Mouse (Mus musculus) fibroblast of lung, adult 2 months (primary cell): ENCODE data around the gene Map3k5.
"Not testable (repeated sequence)": the region's sequence is repeated elsewhere in the genome, so short reads cannot be mapped to it uniquely, and the experiment has no call there.

Experiments
- DNase-seq: peaks from one replicate; pipeline ENCODE4 v3.0.0-alpha.2; 2011; ENCODE audit warnings: low read depth

The Map3k5 gene

GRCm38 (mm10) chr10:19934384-19935294 is at the start of gene Map3k5:
TSS of gene Map3k5 (plus strand) at chr10:19934472.
- no peak for DNase-seq

GRCm38 (mm10) chr10:19886249-19886648 is 48.0 kb upstream of the Map3k5 start:
- no peak for DNase-seq

- no peak for DNase-seq
Observed at GRCm38 (mm10) chr10:19889908-19890307, 44.4 kb upstream of the Map3k5 start.

GRCm38 (mm10) chr10:19891686-19892085 is 42.6 kb upstream of the Map3k5 start:
- no peak for DNase-seq

- no peak for DNase-seq
Observed at GRCm38 (mm10) chr10:19893146-19893545, 41.1 kb upstream of the Map3k5 start.

GRCm38 (mm10) chr10:19893976-19894375 is 40.3 kb upstream of the Map3k5 start:
- no peak for DNase-seq

- DNase-seq = no peak
Observed at GRCm38 (mm10) chr10:19900191-19900590, 34.1 kb upstream of the Map3k5 start.

GRCm38 (mm10) chr10:19901992-19902391 is 32.3 kb upstream of the Map3k5 start:
- no peak for DNase-seq

- no peak for DNase-seq
Observed at GRCm38 (mm10) chr10:19904077-19904820, 30.0 kb upstream of the Map3k5 start.

- DNase-seq = peak; percentile 80
Observed at GRCm38 (mm10) chr10:19907246-19907804, 26.9 kb upstream of the Map3k5 start, which contains the start of gene Pex7. TSS of gene Pex7 (minus strand) at chr10:19907689.

- no peak for DNase-seq
Observed at GRCm38 (mm10) chr10:19908076-19908475, 26.2 kb upstream of the Map3k5 start.

- DNase-seq = no peak
Observed at GRCm38 (mm10) chr10:19910516-19910915, 23.8 kb upstream of the Map3k5 start.

- DNase-seq = no peak
Observed at GRCm38 (mm10) chr10:19911583-19911982, 22.7 kb upstream of the Map3k5 start.

GRCm38 (mm10) chr10:19913806-19914205 is 20.5 kb upstream of the Map3k5 start:
- DNase-seq = no peak

- DNase-seq = peak; percentile 56
Observed at GRCm38 (mm10) chr10:19915301-19915700, 19.0 kb upstream of the Map3k5 start.

GRCm38 (mm10) chr10:19922410-19922809 is 11.9 kb upstream of the Map3k5 start:
- no peak for DNase-seq

GRCm38 (mm10) chr10:19924256-19924655 is 10.0 kb upstream of the Map3k5 start:
- DNase-seq = no peak

- DNase-seq = not testable (repeated sequence)
Observed at GRCm38 (mm10) chr10:19926391-19926897, 7.8 kb upstream of the Map3k5 start.

GRCm38 (mm10) chr10:19928205-19928604 is 6.1 kb upstream of the Map3k5 start:
- no peak for DNase-seq

GRCm38 (mm10) chr10:19932986-19933385 is 1.3 kb upstream of the Map3k5 start:
- no peak for DNase-seq

- no peak for DNase-seq
Observed at GRCm38 (mm10) chr10:19933511-19934383, 525 bp upstream of the Map3k5 start.

- no peak for DNase-seq
Observed at GRCm38 (mm10) chr10:19935295-19935623, 987 bp downstream of the Map3k5 start.
